In genomic region chr4:130036573-130037401, GRCm38 (mm10) we compare ENCODE assay signal across 9 mouse cellular contexts. TPM values are rescaled to one million over a fixed set of nuclear protein-coding genes. Genes with fewer than 3 reads are reported as not detected.
DNase-seq lines count a peak whose midpoint lies in the region; ATAC-seq lines count a peak whose summit lies in the region.
"Had no signal": no experiment of that assay in that cellular context is flagged by ENCODE, and none has a peak within 500 bp of the region (broad histone marks: within the 10 kb centered on the region; RNA-seq: fewer than 3 reads in every experiment).

No protein-coding gene starts in this region.

- no peaks in the 10 kb centered on the region for H3K36me3 ChIP-seq in midbrain, embryonic 13.5 days
- H3K36me3 ChIP-seq in midbrain, embryonic 14.5 days (ENCODE audit: control insufficient read depth, insufficient read depth, low read length): no peaks in the 10 kb centered on the region
- H3K36me3 ChIP-seq in embryonic facial prominence, embryonic 12.5 days: no peaks in the 10 kb centered on the region
- no peaks in the 10 kb centered on the region for H3K36me3 ChIP-seq in heart, embryonic 10.5 days
- H3K36me3 ChIP-seq in lung, embryonic 15.5 days: no peaks in the 10 kb centered on the region
- H3K36me3 ChIP-seq: G1E had no signal

- H3K9me3 ChIP-seq in midbrain, embryonic 13.5 days: no peaks in the 10 kb centered on the region
- no peaks in the 10 kb centered on the region for H3K9me3 ChIP-seq in midbrain, embryonic 14.5 days (ENCODE audit: control insufficient read depth, low read length)
- no peaks in the 10 kb centered on the region for H3K9me3 ChIP-seq in embryonic facial prominence, embryonic 12.5 days
- H3K9me3 ChIP-seq in heart, embryonic 10.5 days: no peaks in the 10 kb centered on the region
- no peaks in the 10 kb centered on the region for H3K9me3 ChIP-seq in lung, embryonic 15.5 days
- H3K9me3 ChIP-seq: G1E had no signal

- no peak overlapping the region for H3K27ac ChIP-seq in midbrain, embryonic 13.5 days
- H3K27ac ChIP-seq in midbrain, embryonic 14.5 days (replicated peaks; ENCODE audit: low read depth, low read length): no peak overlapping the region
- H3K27ac ChIP-seq in embryonic facial prominence, embryonic 12.5 days: 0 out of 2 replicates have a peak overlapping the region, but pooled peaks have one; percentile 41
- peak overlapping the region; percentile 87 for H3K27ac ChIP-seq in heart, embryonic 10.5 days
- peak overlapping the region; percentile 75 for H3K27ac ChIP-seq in lung, embryonic 15.5 days

- 17% methylated on average over 23 of the region's 23 CpGs for WGBS in midbrain, embryonic 13.5 days
- WGBS in midbrain, embryonic 14.5 days: 17% methylated on average over 23 of the region's 23 CpGs
- 9% methylated on average over 23 of the region's 23 CpGs for WGBS in embryonic facial prominence, embryonic 12.5 days
- WGBS in heart, embryonic 10.5 days: 6% methylated on average over 23 of the region's 23 CpGs
- WGBS in lung, embryonic 15.5 days: 2% methylated on average over 23 of the region's 23 CpGs

- peak; percentile 15 for ATAC-seq in midbrain, embryonic 13.5 days
- no peak for ATAC-seq in midbrain, embryonic 14.5 days (ENCODE audit: low FRiP score, low TSS enrichment)
- ATAC-seq in embryonic facial prominence, embryonic 12.5 days (ENCODE audit: insufficient number of reproducible peaks, insufficient read depth, low FRiP score, low TSS enrichment): peak; percentile 42
- peak; percentile 91 for ATAC-seq in lung, embryonic 15.5 days (ENCODE audit: borderline replicate concordance, extremely low read depth, low FRiP score, low TSS enrichment)

- peaks cover 40% of the 10 kb centered on the region for H3K4me1 ChIP-seq in midbrain, embryonic 13.5 days (replicated peaks)
- peaks cover 27% of the 10 kb centered on the region for H3K4me1 ChIP-seq in midbrain, embryonic 14.5 days (ENCODE audit: control insufficient read depth, insufficient read depth, low read length)
- H3K4me1 ChIP-seq in embryonic facial prominence, embryonic 12.5 days: peaks cover 17% of the 10 kb centered on the region
- peaks cover 24% of the 10 kb centered on the region for H3K4me1 ChIP-seq in heart, embryonic 10.5 days
- peaks cover 19% of the 10 kb centered on the region for H3K4me1 ChIP-seq in lung, embryonic 15.5 days

- H3K4me2 ChIP-seq in midbrain, embryonic 13.5 days (replicated peaks): no peak overlapping the region
- H3K4me2 ChIP-seq in midbrain, embryonic 14.5 days (ENCODE audit: low read length): no peak overlapping the region
- peak overlapping the region; percentile 32 for H3K4me2 ChIP-seq in embryonic facial prominence, embryonic 12.5 days (replicated peaks)
- H3K4me2 ChIP-seq in lung, embryonic 15.5 days: peak overlapping the region; percentile 51

- H3K9ac ChIP-seq in midbrain, embryonic 13.5 days (replicated peaks): no peak overlapping the region; the same call in 1 of the 2 replicates
- H3K9ac ChIP-seq in midbrain, embryonic 14.5 days (replicated peaks; ENCODE audit: low read length): no peak overlapping the region
- H3K9ac ChIP-seq in embryonic facial prominence, embryonic 12.5 days: 0 out of 2 replicates have a peak overlapping the region, but pooled peaks have one; percentile 30
- H3K9ac ChIP-seq in lung, embryonic 15.5 days: no peak overlapping the region; the same call in 1 of the 2 replicates

- peaks cover 17% of the 10 kb centered on the region for H3K27me3 ChIP-seq in midbrain, embryonic 13.5 days
- H3K27me3 ChIP-seq in midbrain, embryonic 14.5 days (ENCODE audit: control insufficient read depth, insufficient read depth, low read length): no peaks in the 10 kb centered on the region
- H3K27me3 ChIP-seq in embryonic facial prominence, embryonic 12.5 days: peaks cover 26% of the 10 kb centered on the region
- peaks cover 43% of the 10 kb centered on the region for H3K27me3 ChIP-seq in heart, embryonic 10.5 days (ENCODE audit: insufficient read depth, poor library complexity, severe bottlenecking)
- H3K27me3 ChIP-seq in lung, embryonic 15.5 days: peaks cover 20% of the 10 kb centered on the region; the same call in 1 of the 2 replicates

- no peak overlapping the region for H3K4me3 ChIP-seq in midbrain, embryonic 13.5 days (replicated peaks)
- no peak overlapping the region for H3K4me3 ChIP-seq in midbrain, embryonic 14.5 days (replicated peaks; ENCODE audit: low read depth, low read length)
- 0 out of 2 replicates have a peak overlapping the region, but pooled peaks have one; percentile 12 for H3K4me3 ChIP-seq in embryonic facial prominence, embryonic 12.5 days
- peak overlapping the region; percentile 49 for H3K4me3 ChIP-seq in heart, embryonic 10.5 days
- H3K4me3 ChIP-seq in lung, embryonic 15.5 days: 0 out of 2 replicates have a peak overlapping the region, but pooled peaks have one; percentile 0

- no peak for DNase-seq in midbrain, embryonic 14.5 days
- peak; percentile 93 for DNase-seq in heart, embryonic 10.5 days (ENCODE audit: low spot score)
- DNase-seq in kidney, adult 9 months: peak; percentile 43
- DNase-seq in right cerebral cortex, postnatal 25 days: peak; percentile 73
- no peak for DNase-seq in layer of hippocampus, adult 8-10 months (ENCODE audit: low spot score in 2 of 2)

RNA-seq across cellular contexts. Expression of gene Col16a1, which starts 10.9 kb away (rescaled TPM):
- polyA plus RNA-seq in midbrain, embryonic 13.5 days (2015; fragmentation: Nextera tagmentation; extraction: Ambion mirVana): 2.9 and 3.4 TPM in 2 replicates
- 4.3 and 4.4 TPM in 2 replicates for polyA plus RNA-seq in midbrain, embryonic 14.5 days (2014; fragmentation: Nextera tagmentation; extraction: Ambion mirVana)
- 40.3 and 46.2 TPM in 2 replicates for polyA plus RNA-seq in embryonic facial prominence, embryonic 12.5 days (2016; fragmentation: Nextera tagmentation; extraction: Ambion mirVana)
- polyA plus RNA-seq in heart, embryonic 10.5 days (2016; fragmentation: Nextera tagmentation; extraction: Ambion mirVana): 11.0 and 11.7 TPM in 2 replicates
- 66.3 and 74.6 TPM in 2 replicates for polyA plus RNA-seq in lung, embryonic 15.5 days (2015; fragmentation: Nextera tagmentation; extraction: Ambion mirVana)
- total RNA-seq in layer of hippocampus, adult 8-10 months (2022): 10 to 100 TPM; 15.2 to 28.1 (median 21.2) TPM
- total RNA-seq: G1E had no signal
- polyA plus RNA-seq: G1E had no signal

RNA-seq across cellular contexts. Expression of gene Adgrb2, which starts 52.1 kb away (rescaled TPM):
- 7.0 and 11.0 TPM in 2 replicates for polyA plus RNA-seq in midbrain, embryonic 13.5 days (2015; fragmentation: Nextera tagmentation; extraction: Ambion mirVana)
- 15.9 and 16.9 TPM in 2 replicates for polyA plus RNA-seq in midbrain, embryonic 14.5 days (2014; fragmentation: Nextera tagmentation; extraction: Ambion mirVana)
- polyA plus RNA-seq in embryonic facial prominence, embryonic 12.5 days (2016; fragmentation: Nextera tagmentation; extraction: Ambion mirVana): 7.6 and 8.2 TPM in 2 replicates
- polyA plus RNA-seq in heart, embryonic 10.5 days (2016; fragmentation: Nextera tagmentation; extraction: Ambion mirVana): 1.2 and 3.1 TPM in 2 replicates
- 1.6 and 1.8 TPM in 2 replicates for polyA plus RNA-seq in lung, embryonic 15.5 days (2015; fragmentation: Nextera tagmentation; extraction: Ambion mirVana)
- 100 to 1,000 TPM; 433 to 519 (median 493) TPM for total RNA-seq in layer of hippocampus, adult 8-10 months (2022)
- polyA plus RNA-seq: G1E had no signal

Comparison
In these comparisons a context has a peak if more than half of its experiments do, and no peak if none do; other contexts are left out.
1. H3K27ac ChIP-seq: peak in embryonic facial prominence, embryonic 12.5 days (single experiment), heart, embryonic 10.5 days (single experiment) and lung, embryonic 15.5 days (single experiment); none in midbrain, embryonic 13.5 days (single experiment) and midbrain, embryonic 14.5 days (single experiment).
2. H3K4me2 ChIP-seq: peak in embryonic facial prominence, embryonic 12.5 days (single experiment) and lung, embryonic 15.5 days (single experiment); none in midbrain, embryonic 13.5 days (single experiment) and midbrain, embryonic 14.5 days (single experiment).
3. H3K4me3 ChIP-seq: peak in embryonic facial prominence, embryonic 12.5 days (single experiment), heart, embryonic 10.5 days (single experiment) and lung, embryonic 15.5 days (single experiment); none in midbrain, embryonic 13.5 days (single experiment) and midbrain, embryonic 14.5 days (single experiment).
4. DNase-seq: peak in heart, embryonic 10.5 days (single experiment), kidney, adult 9 months (single experiment) and right cerebral cortex, postnatal 25 days (single experiment); none in midbrain, embryonic 14.5 days (single experiment) and layer of hippocampus, adult 8-10 months (0 of 2).